Mouse (Mus musculus) heart, adult 2 months (tissue): ENCODE results near the gene 1810046K07Rik.

ENCODE experiments used
- CTCF ChIP-seq: fragments of 200-600 bp; IDR thresholded peaks from 2 replicates; pipeline ENCODE4 v1.8.1; 2022; ENCODE audit warnings: antibody characterized with exemption, mild to moderate bottlenecking, moderate library complexity
- EP300 ChIP-seq: fragments of 200-500 bp; IDR thresholded peaks from 2 replicates; pipeline ENCODE4 v1.6.1; 2011; ENCODE audit warnings: low read depth, low read length, control low read depth; ENCODE audit not compliant: insufficient read depth
- POLR2A ChIP-seq: fragments of 200-500 bp; IDR thresholded peaks from 2 replicates; pipeline ENCODE4 v1.6.1; 2011; ENCODE audit warnings: mild to moderate bottlenecking, low read depth, low read length, control low read depth; ENCODE audit not compliant: insufficient read depth

- TF ChIP-seq CTCF (no peak), EP300 (no peak), POLR2A (no peak)
These were observed 56.6 kb downstream of the 1810046K07Rik start for GRCm38 (mm10) chr9:51272102-51272501.
